Mouse (Mus musculus) ES-Bruce4 (cell line): ENCODE results near the gene Marcksl1.

Experiments
- CTCF ChIP-seq: IDR thresholded peaks from one replicate; pipeline ENCODE4 v1.8.1; 2011; ENCODE audit warnings: low read depth, low read length
- EP300 ChIP-seq: IDR thresholded peaks from 2 replicates; pipeline ENCODE4 v1.6.1; 2011; ENCODE audit warnings: low read depth, low read length; ENCODE audit not compliant: insufficient read depth
- POLR2A ChIP-seq: IDR thresholded peaks from one replicate; pipeline ENCODE4 v1.8.1; 2011; ENCODE audit warnings: low read length; ENCODE audit not compliant: insufficient read depth

GRCm38 (mm10) chr4:129508237-129508515 is 5.2 kb upstream of the Marcksl1 start:
- no peak for TF ChIP-seq CTCF
- TF ChIP-seq POLR2A: no peak
- no peak for TF ChIP-seq EP300
